Mouse (Mus musculus) C2C12 (cell line): ENCODE results near the gene C5ar2. TPM values are rescaled to one million over a fixed set of nuclear protein-coding genes. Genes with fewer than 3 reads are reported as not detected.

Experiments used
- H3K27me3 ChIP-seq: one replicate; pipeline ENCODE4 v1.6.1; 2011; ENCODE audit not compliant: control insufficient read depth, insufficient read depth, insufficient read length
- H3K36me3 ChIP-seq: one replicate; pipeline ENCODE4 v1.6.1; 2011; ENCODE audit not compliant: control insufficient read depth, insufficient read depth
- H3K4me3 ChIP-seq: one replicate; pipeline ENCODE4 v1.5.1; 2011; ENCODE audit warnings: mild to moderate bottlenecking, control low read depth; ENCODE audit not compliant: poor library complexity, insufficient read depth, severe bottlenecking
- H3K79me2 ChIP-seq: one replicate; pipeline ENCODE4 v1.6.1; 2011; ENCODE audit not compliant: control insufficient read depth, insufficient read depth
- H3K79me3 ChIP-seq: one replicate; pipeline ENCODE4 v1.6.1; 2011; ENCODE audit warnings: low read depth, control low read depth
- H3ac ChIP-seq: one replicate; pipeline ENCODE3; 2011; ENCODE audit warnings: low read depth; ENCODE audit not compliant: control insufficient read depth, insufficient read length
- CEBPB ChIP-seq: IDR thresholded peaks from one replicate; pipeline ENCODE4 v1.6.1; 2011; ENCODE audit warnings: low read depth, mild to moderate bottlenecking, control low read depth, moderate library complexity
- CTCF ChIP-seq: IDR thresholded peaks from one replicate; pipeline ENCODE4 v1.5.1; 2011; ENCODE audit not compliant: control insufficient read depth, insufficient read depth, insufficient read length
- FOSL1 ChIP-seq: IDR thresholded peaks from one replicate; pipeline ENCODE4 v1.8.0; 2011; ENCODE audit warnings: mild to moderate bottlenecking, low read length; ENCODE audit not compliant: poor library complexity, insufficient read depth, severe bottlenecking
- MAX ChIP-seq: IDR thresholded peaks from one replicate; pipeline ENCODE4 v1.6.1; 2011; ENCODE audit warnings: mild to moderate bottlenecking, control low read depth
- MYOD1 ChIP-seq: IDR thresholded peaks from one replicate; pipeline ENCODE4 v1.6.1; 2011; ENCODE audit warnings: low read depth; ENCODE audit not compliant: control insufficient read depth, insufficient read length
- MYOG ChIP-seq: IDR thresholded peaks from one replicate; pipeline ENCODE4 v1.6.1; 2011; ENCODE audit not compliant: control insufficient read depth, insufficient read length; ENCODE audit errors: extremely low read depth
- USF1 ChIP-seq: IDR thresholded peaks from one replicate; pipeline ENCODE4 v1.6.1; 2011; ENCODE audit warnings: low read depth, mild to moderate bottlenecking, control low read depth, moderate library complexity
- polyA plus RNA-seq: library from polyadenylated mRNA; unstranded; fragments of >200 nt; fragmentation: generic; extraction: Trizol; gene quantifications from one replicate; pipeline ENCODE4 v1.2.1, GENCODE M21; 2012; ENCODE audit warnings: missing spikeins

C5ar2 gene
- polyA plus RNA-seq, 1 experiment, result not detected

- H3K79me2 ChIP-seq, result no peaks in the 10 kb centered on the region
- no peaks in the 10 kb centered on the region for H3K36me3 ChIP-seq
- peak overlapping the region; percentile 16 for H3ac ChIP-seq
- no peaks in the 10 kb centered on the region for H3K79me3 ChIP-seq
- no peak for TF ChIP-seq CTCF
- TF ChIP-seq USF1, result no peak
- peak; percentile 91 for TF ChIP-seq FOSL1
- TF ChIP-seq MYOG, result no peak
- peak; percentile 85 for TF ChIP-seq MYOD1
- TF ChIP-seq MAX, result no peak
- no peak for TF ChIP-seq CEBPB
- H3K27me3 ChIP-seq, result no peaks in the 10 kb centered on the region
- H3K4me3 ChIP-seq, result no peak overlapping the region
Measured at GRCm38 (mm10) chr7:16207496-16207895, 36.5 kb downstream of the C5ar2 start.

GRCm38 (mm10) chr7:16207076-16207475 is 36.9 kb downstream of the C5ar2 start:
- TF ChIP-seq CTCF (no peak), MAX (peak; percentile 17)
- H3K79me3 ChIP-seq, result no peaks in the 10 kb centered on the region
- no peak overlapping the region for H3K4me3 ChIP-seq
- no peaks in the 10 kb centered on the region for H3K79me2 ChIP-seq
- H3K27me3 ChIP-seq, result no peaks in the 10 kb centered on the region
- H3K36me3 ChIP-seq, result no peaks in the 10 kb centered on the region
- H3ac ChIP-seq, result no peak overlapping the region

- Histone ChIP-seq H3K79me3 (no peaks in the 10 kb centered on the region), H3K4me3 (no peak overlapping the region), H3K79me2 (no peaks in the 10 kb centered on the region), H3ac (no peak overlapping the region), H3K36me3 (no peaks in the 10 kb centered on the region), H3K27me3 (no peaks in the 10 kb centered on the region)
- TF ChIP-seq FOSL1 (no peak), MAX (no peak), MYOD1 (peak; percentile 32), CEBPB (no peak), MYOG (no peak)
Measured at GRCm38 (mm10) chr7:16204791-16205190, 39.2 kb downstream of the C5ar2 start.

GRCm38 (mm10) chr7:16203505-16203903 is 40.5 kb downstream of the C5ar2 start:
- no peaks in the 10 kb centered on the region for H3K36me3 ChIP-seq
- no peak overlapping the region for H3ac ChIP-seq
- H3K4me3 ChIP-seq, result no peak overlapping the region
- no peaks in the 10 kb centered on the region for H3K79me2 ChIP-seq
- TF ChIP-seq MYOD1 (no peak), FOSL1 (no peak), USF1 (no peak), MAX (no peak), MYOG (no peak), CEBPB (no peak), CTCF (no peak)
- no peaks in the 10 kb centered on the region for H3K27me3 ChIP-seq
- no peaks in the 10 kb centered on the region for H3K79me3 ChIP-seq

GRCm38 (mm10) chr7:16202756-16203504 is 41.0 kb downstream of the C5ar2 start:
- H3K79me2 ChIP-seq, result no peaks in the 10 kb centered on the region
- H3K4me3 ChIP-seq, result no peak overlapping the region
- TF ChIP-seq USF1, result no peak
- TF ChIP-seq CEBPB, result no peak
- TF ChIP-seq MYOG, result no peak
- no peak for TF ChIP-seq MYOD1
- TF ChIP-seq CTCF, result no peak
- no peak for TF ChIP-seq MAX
- TF ChIP-seq FOSL1, result no peak

GRCm38 (mm10) chr7:16201136-16201535 is 42.8 kb downstream of the C5ar2 start:
- H3K79me3 ChIP-seq, result no peaks in the 10 kb centered on the region
- no peaks in the 10 kb centered on the region for H3K27me3 ChIP-seq
- no peaks in the 10 kb centered on the region for H3K36me3 ChIP-seq
- no peaks in the 10 kb centered on the region for H3K79me2 ChIP-seq
- no peak overlapping the region for H3K4me3 ChIP-seq
- TF ChIP-seq MYOD1 (no peak), USF1 (no peak), MYOG (no peak), CEBPB (no peak), CTCF (no peak), MAX (no peak), FOSL1 (no peak)
- no peak overlapping the region for H3ac ChIP-seq

More at GRCm38 (mm10) chr7:16202756-16203504, 41.0 kb downstream of the C5ar2 start:
- Histone ChIP-seq H3ac (no peak overlapping the region), H3K27me3 (no peaks in the 10 kb centered on the region), H3K36me3 (no peaks in the 10 kb centered on the region), H3K79me3 (no peaks in the 10 kb centered on the region)
